In genomic region chr6:6863955-6864354, GRCm38 (mm10) we compare ENCODE assay signal across 9 mouse cellular contexts. TPM values are rescaled to one million over a fixed set of nuclear protein-coding genes. Genes with fewer than 3 reads are reported as not detected.
DNase-seq lines count a peak whose midpoint lies in the region; ATAC-seq and TF ChIP-seq lines count a peak whose summit lies in the region.
"Had no signal": no experiment of that assay in that cellular context is flagged by ENCODE, and none has a peak within 500 bp of the region (broad histone marks: within the 10 kb centered on the region; RNA-seq: fewer than 3 reads in every experiment).

No protein-coding gene starts in this region.

- ATAC-seq in heart, postnatal 0 days (ENCODE audit: insufficient read depth, low read depth), result no peak; the same call in 1 of the 2 replicates
- ATAC-seq in megakaryocyte-erythroid progenitor cell, adult 5-6 weeks (replicated peaks; ENCODE audit: low FRiP score, low TSS enrichment, poor library complexity, severe bottlenecking), result no peak

- H3K27ac ChIP-seq in heart, postnatal 0 days (ENCODE audit: low read depth), result no peak overlapping the region

- H3K36me3 ChIP-seq in E14TG2a.4 (ENCODE audit: insufficient read depth, low read length), result no peaks in the 10 kb centered on the region
- H3K36me3 ChIP-seq in heart, postnatal 0 days (replicated peaks; ENCODE audit: control insufficient read depth, insufficient read depth, low read length), result no peaks in the 10 kb centered on the region

- TF ChIP-seq CTCF in E14TG2a.4 (conservative IDR thresholded peaks at IDR 0.05; ENCODE audit: low read length), result no peak
- no peak for TF ChIP-seq CTCF in heart, postnatal 0 days (IDR thresholded peaks at IDR 0.05; ENCODE audit: low read depth)

- no peak for TF ChIP-seq EP300 in heart, postnatal 0 days (IDR thresholded peaks at IDR 0.05; ENCODE audit: low read depth)

- H3K9ac ChIP-seq in heart, postnatal 0 days (replicated peaks; ENCODE audit: low read depth, low read length), result no peak overlapping the region

- DNase-seq in R1 (ENCODE audit: low read depth, low spot score), result peak; percentile 33
- no peak for DNase-seq in heart, postnatal 0 days (ENCODE audit: low spot score)
- peak; percentile 25 for DNase-seq in mesoderm, embryonic 11.5 days (ENCODE audit: low read depth, low spot score)
- DNase-seq in ovary, postnatal 36 days (ENCODE audit: low spot score), result no peak
- no peak for DNase-seq in gastrocnemius, postnatal 36 days
- DNase-seq: adrenal gland, adult 8-10 months had no signal

- peak overlapping the region; percentile 61 for H3K4me3 ChIP-seq in E14TG2a.4 (replicated peaks; ENCODE audit: low read length)
- peak overlapping the region; percentile 49 for H3K4me3 ChIP-seq in heart, postnatal 0 days (ENCODE audit: low read depth, low read length)

- 7% methylated on average over 19 of the region's 21 CpGs for WGBS in heart, postnatal 0 days

- peak overlapping the region; percentile 79 for H3K4me2 ChIP-seq in heart, postnatal 0 days (ENCODE audit: low read depth, low read length)

- H3K9me3 ChIP-seq in E14TG2a.4 (ENCODE audit: low read length), result no peaks in the 10 kb centered on the region
- H3K9me3 ChIP-seq in heart, postnatal 0 days (replicated peaks; ENCODE audit: control insufficient read depth, low read length), result no peaks in the 10 kb centered on the region

- intact Hi-C loops in gastrocnemius, postnatal 36 days (cut with DNase I), result no loop called here

- H3K4me1 ChIP-seq in E14TG2a.4 (replicated peaks; ENCODE audit: low read depth, low read length), result peaks cover 49% of the 10 kb centered on the region
- H3K4me1 ChIP-seq in heart, postnatal 0 days (ENCODE audit: control insufficient read depth, insufficient read depth), result peaks cover 16% of the 10 kb centered on the region

- H3K27me3 ChIP-seq in E14TG2a.4 (ENCODE audit: insufficient read depth, low read length), result peaks cover 90% of the 10 kb centered on the region
- peaks cover 96% of the 10 kb centered on the region for H3K27me3 ChIP-seq in heart, postnatal 0 days (ENCODE audit: control insufficient read depth, insufficient read depth, low read length)

RNA-seq across cellular contexts. Expression of gene Dlx6, which starts 0.8 kb away (rescaled TPM):
- total RNA-seq in heart, postnatal 0 days (2014; rRNA removed; ENCODE audit: low replicate concordance), result not detected in 2 replicates
- polyA plus RNA-seq in heart, postnatal 0 days (2015; fragmentation: Nextera tagmentation; extraction: Ambion mirVana), result not detected in 2 replicates
- not detected in 2 replicates for total RNA-seq in megakaryocyte-erythroid progenitor cell, adult 5-6 weeks (2014; fragmentation: Nextera tagmentation)
- not detected in 2 replicates for total RNA-seq in megakaryocyte-erythroid progenitor cell, adult 5-6 weeks (2017)
- not detected for total RNA-seq in gastrocnemius, postnatal 36 days (2021)
- total RNA-seq: granulocyte monocyte progenitor cell, adult 5-6 weeks had no signal

RNA-seq across cellular contexts. Expression of gene Dlx5, which starts 17.9 kb away (rescaled TPM):
- total RNA-seq in heart, postnatal 0 days (2014; rRNA removed; ENCODE audit: low replicate concordance), result 0.58 TPM in 1 of 2 replicates, not detected in the other
- 0.68 and 0.97 TPM in 2 replicates for polyA plus RNA-seq in heart, postnatal 0 days (2015; fragmentation: Nextera tagmentation; extraction: Ambion mirVana)
- not detected in 2 replicates for total RNA-seq in megakaryocyte-erythroid progenitor cell, adult 5-6 weeks (2014; fragmentation: Nextera tagmentation)
- total RNA-seq in megakaryocyte-erythroid progenitor cell, adult 5-6 weeks (2017), result not detected in 2 replicates
- not detected for total RNA-seq in gastrocnemius, postnatal 36 days (2021)
- total RNA-seq: granulocyte monocyte progenitor cell, adult 5-6 weeks had no signal

Comparison
In these comparisons a context has a peak if more than half of its experiments do, and no peak if none do; other contexts are left out.
1. DNase-seq: peak in R1 (single experiment) and mesoderm, embryonic 11.5 days (single experiment); none in heart, postnatal 0 days (single experiment), ovary, postnatal 36 days (single experiment) and gastrocnemius, postnatal 36 days (0 of 2).